In genomic region chr13:117311446-117312225, GRCm38 (mm10) we compare ENCODE assay signal across 8 mouse cellular contexts.
DNase-seq lines count a peak whose midpoint lies in the region; ATAC-seq and TF ChIP-seq lines count a peak whose summit lies in the region.

No protein-coding gene starts in this region.

- ATAC-seq in CD4-positive, CD25-positive, alpha-beta regulatory T cell, adult 4 months, result peak; percentile 90
- ATAC-seq in heart, embryonic 16.5 days (replicated peaks; ENCODE audit: extremely low read depth, insufficient read depth, low FRiP score), result peak; percentile 58; the same call in 1 of the 2 replicates
- ATAC-seq in liver, embryonic 14.5 days (ENCODE audit: insufficient read depth), result no peak
- ATAC-seq in neural tube, embryonic 14.5 days (ENCODE audit: low read depth), result peak; percentile 86

- H3K4me2 ChIP-seq in heart, embryonic 16.5 days (ENCODE audit: low read depth, low read length), result peak overlapping the region; percentile 43
- H3K4me2 ChIP-seq in liver, embryonic 14.5 days (ENCODE audit: low read depth), result no peak overlapping the region
- no peak overlapping the region for H3K4me2 ChIP-seq in neural tube, embryonic 14.5 days (ENCODE audit: low read depth, low read length)

- H3K36me3 ChIP-seq in forebrain, embryonic 10.5 days (replicated peaks), result no peaks in the 10 kb centered on the region
- H3K36me3 ChIP-seq in heart, embryonic 16.5 days (ENCODE audit: control insufficient read depth, insufficient read depth), result no peaks in the 10 kb centered on the region
- H3K36me3 ChIP-seq in liver, embryonic 14.5 days (replicated peaks; ENCODE audit: control insufficient read depth, insufficient read depth, low read depth), result no peaks in the 10 kb centered on the region
- no peaks in the 10 kb centered on the region for H3K36me3 ChIP-seq in neural tube, embryonic 14.5 days (ENCODE audit: control insufficient read depth, insufficient read depth, low read length)
- H3K36me3 ChIP-seq in testis, adult 2 months (ENCODE audit: control insufficient read depth, insufficient read depth, low read length), result no peaks in the 10 kb centered on the region

- TF ChIP-seq CTCF in liver, embryonic 14.5 days (IDR thresholded peaks at IDR 0.05; ENCODE audit: low read depth), result peak; percentile 87
- peak; percentile 97 for TF ChIP-seq CTCF in testis, adult 2 months (IDR thresholded peaks at IDR 0.05; ENCODE audit: control insufficient read depth, insufficient read depth, insufficient replicate concordance, low read depth, low read length)

- DNase-seq in brain, embryonic 18.5 days (ENCODE audit: low read depth, low spot score), result peak; percentile 42
- DNase-seq in forebrain, embryonic 10.5 days (ENCODE audit: extremely low spot score, low spot score), result peak; percentile 77
- peak; percentile 59 to 75 for DNase-seq in kidney, postnatal 25 days
- peak in 2 of 3 experiments; percentile 10 to 13 for DNase-seq in liver, embryonic 14.5 days (ENCODE audit: low read depth in 3 of 3, low spot score in 3 of 3)

- H3K4me3 ChIP-seq in forebrain, embryonic 10.5 days, result no peak overlapping the region
- no peak overlapping the region for H3K4me3 ChIP-seq in heart, embryonic 16.5 days (ENCODE audit: low read length)
- no peak overlapping the region for H3K4me3 ChIP-seq in liver, embryonic 14.5 days (ENCODE audit: insufficient read depth in 1 of 2, low read depth in 2 of 2, low read length in 2 of 2)
- no peak overlapping the region for H3K4me3 ChIP-seq in neural tube, embryonic 14.5 days (ENCODE audit: low read depth, low read length)
- H3K4me3 ChIP-seq in testis, adult 2 months (ENCODE audit: control insufficient read depth, low read depth, low read length), result peak overlapping the region; percentile 11; the same call in 1 of the 2 replicates

- TF ChIP-seq EP300 in liver, embryonic 14.5 days (IDR thresholded peaks at IDR 0.05; ENCODE audit: low read depth), result no peak

- 29% methylated on average over 24 of the region's 24 CpGs for WGBS in forebrain, embryonic 10.5 days
- WGBS in heart, embryonic 16.5 days, result 24% methylated on average over 24 of the region's 24 CpGs
- 20% methylated on average over 24 of the region's 24 CpGs for WGBS in liver, embryonic 14.5 days (ENCODE audit: insufficient replicate concordance)
- WGBS in neural tube, embryonic 14.5 days, result 36% methylated on average over 24 of the region's 24 CpGs

- no peaks in the 10 kb centered on the region for H3K9me3 ChIP-seq in forebrain, embryonic 10.5 days
- H3K9me3 ChIP-seq in heart, embryonic 16.5 days (replicated peaks; ENCODE audit: control insufficient read depth, low read length), result no peaks in the 10 kb centered on the region
- H3K9me3 ChIP-seq in liver, embryonic 14.5 days (ENCODE audit: control insufficient read depth, low read length), result no peaks in the 10 kb centered on the region
- no peaks in the 10 kb centered on the region for H3K9me3 ChIP-seq in neural tube, embryonic 14.5 days (ENCODE audit: control insufficient read depth, low read length)

- H3K4me1 ChIP-seq in forebrain, embryonic 10.5 days, result peaks cover 15% of the 10 kb centered on the region
- H3K4me1 ChIP-seq in heart, embryonic 16.5 days (ENCODE audit: control insufficient read depth, insufficient read depth, low read length), result no peaks in the 10 kb centered on the region
- H3K4me1 ChIP-seq in liver, embryonic 14.5 days (replicated peaks; ENCODE audit: control insufficient read depth in 2 of 2, insufficient read depth in 2 of 2, low read length in 1 of 2), result no peaks in the 10 kb centered on the region
- H3K4me1 ChIP-seq in neural tube, embryonic 14.5 days (ENCODE audit: control insufficient read depth, insufficient read depth, low read length), result no peaks in the 10 kb centered on the region
- peaks cover 2% of the 10 kb centered on the region; the same call in 1 of the 2 replicates for H3K4me1 ChIP-seq in testis, adult 2 months (ENCODE audit: control insufficient read depth, insufficient read depth, low read length)

- TF ChIP-seq POLR2A in testis, adult 2 months (IDR thresholded peaks at IDR 0.05; ENCODE audit: control insufficient read depth, low read depth, low read length), result no peak

- no peak overlapping the region for H3K9ac ChIP-seq in heart, embryonic 16.5 days (ENCODE audit: low read length)
- H3K9ac ChIP-seq in liver, embryonic 14.5 days (replicated peaks), result no peak overlapping the region
- no peak overlapping the region for H3K9ac ChIP-seq in neural tube, embryonic 14.5 days (replicated peaks; ENCODE audit: low read depth, low read length)

- H3K27ac ChIP-seq in forebrain, embryonic 10.5 days, result no peak overlapping the region
- no peak overlapping the region for H3K27ac ChIP-seq in heart, embryonic 16.5 days (ENCODE audit: low read length)
- H3K27ac ChIP-seq in liver, embryonic 14.5 days, result no peak overlapping the region
- H3K27ac ChIP-seq in neural tube, embryonic 14.5 days (ENCODE audit: low read depth, low read length), result no peak overlapping the region
- no peak overlapping the region for H3K27ac ChIP-seq in testis, adult 2 months (ENCODE audit: control insufficient read depth, insufficient read depth, low read depth, low read length)

- H3K27me3 ChIP-seq in forebrain, embryonic 10.5 days (ENCODE audit: poor library complexity, severe bottlenecking), result no peaks in the 10 kb centered on the region
- no peaks in the 10 kb centered on the region for H3K27me3 ChIP-seq in heart, embryonic 16.5 days (ENCODE audit: control insufficient read depth, insufficient read depth, low read length)
- H3K27me3 ChIP-seq in liver, embryonic 14.5 days (ENCODE audit: control insufficient read depth, insufficient read depth, low read length), result no peaks in the 10 kb centered on the region
- H3K27me3 ChIP-seq in neural tube, embryonic 14.5 days (ENCODE audit: control insufficient read depth, insufficient read depth, low read length), result no peaks in the 10 kb centered on the region
- H3K27me3 ChIP-seq in testis, adult 2 months (ENCODE audit: control insufficient read depth, insufficient read depth, low read length), result no peaks in the 10 kb centered on the region

Comparison
In these comparisons a context has a peak if more than half of its experiments do, and no peak if none do; other contexts are left out.
1. DNase-seq: peak in every context shown above with its lines; median percentile 77 in forebrain, embryonic 10.5 days; 67 in kidney, postnatal 25 days; 42 in brain, embryonic 18.5 days; 12 in liver, embryonic 14.5 days.